Mouse (Mus musculus) ES-E14 (cell line): Measurements from ENCODE around the gene Dhx57. TPM values are rescaled to one million over a fixed set of nuclear protein-coding genes. Genes with fewer than 3 reads are reported as not detected.

Experiments used
- DNase-seq: peaks from one replicate; pipeline ENCODE4 v3.0.0-alpha.2; 2013; ENCODE audit warnings: low read depth, low spot score
- H3K27ac ChIP-seq: 2 replicates; pipeline ENCODE4 v1.5.1; 2012; ENCODE audit warnings: low read depth, mild to moderate bottlenecking, low read length, moderate library complexity, mixed read lengths; ENCODE audit not compliant: poor library complexity, insufficient read depth, severe bottlenecking
- H3K36me3 ChIP-seq: 2 replicates; pipeline ENCODE4 v1.6.1; 2012; ENCODE audit warnings: mild to moderate bottlenecking, low read length, moderate library complexity, mixed read lengths; ENCODE audit not compliant: control insufficient read depth, poor library complexity, insufficient read depth, severe bottlenecking
- H3K4me1 ChIP-seq, 2 experiments: fragments of 150-350 bp in 1 of 2; sonication (generic) in 1 of 2; 2 replicates each; pipeline ENCODE4 v1.6.1; 2012; ENCODE audit warnings: low read length in 2 of 2, mild to moderate bottlenecking in 1 of 2, mixed read lengths in 1 of 2; ENCODE audit not compliant: control insufficient read depth in 2 of 2, insufficient read depth in 2 of 2, poor library complexity in 1 of 2
- H3K4me3 ChIP-seq, 2 experiments: fragments of 150-350 bp in 1 of 2; sonication (generic) in 1 of 2; 2 replicates each; pipeline ENCODE4 v1.5.1; 2012; ENCODE audit warnings: low read length in 2 of 2, low read depth in 1 of 2, mild to moderate bottlenecking in 1 of 2, mixed read lengths in 1 of 2; ENCODE audit not compliant: insufficient read depth in 1 of 2, poor library complexity in 1 of 2, severe bottlenecking in 1 of 2
- H3K9ac ChIP-seq: 2 replicates; pipeline ENCODE4 v1.6.1; 2012; ENCODE audit warnings: low read depth, mild to moderate bottlenecking, low read length, mixed read lengths; ENCODE audit not compliant: poor library complexity, insufficient read depth, severe bottlenecking
- H3K9me3 ChIP-seq: fragments of 150-350 bp; sonication (generic); 2 replicates; pipeline ENCODE4 v1.6.1; 2012; ENCODE audit warnings: low read depth, mild to moderate bottlenecking, low read length; ENCODE audit not compliant: control insufficient read depth, insufficient read depth
- CHD2 ChIP-seq: IDR thresholded peaks from 2 replicates; pipeline ENCODE4 v1.6.1; 2014; ENCODE audit warnings: mild to moderate bottlenecking, low read depth, low read length, inconsistent platforms
- HCFC1 ChIP-seq: IDR thresholded peaks from 2 replicates; pipeline ENCODE4 v1.6.1; 2012; ENCODE audit warnings: low read length, inconsistent platforms, borderline replicate concordance; ENCODE audit not compliant: insufficient read depth
- MAFK ChIP-seq: IDR thresholded peaks from 2 replicates; pipeline ENCODE4 v1.6.1; 2014; ENCODE audit warnings: mild to moderate bottlenecking, low read depth, low read length, inconsistent platforms; ENCODE audit not compliant: insufficient read depth
- ZC3H11A ChIP-seq: IDR thresholded peaks from 2 replicates; pipeline ENCODE4 v1.6.1; 2012; ENCODE audit warnings: low read depth, mild to moderate bottlenecking, inconsistent platforms, low read length, borderline replicate concordance
- ZNF384 ChIP-seq: IDR thresholded peaks from 2 replicates; pipeline ENCODE4 v1.6.1; 2012; ENCODE audit warnings: low read depth, low read length, inconsistent platforms
- in situ Hi-C, 2 experiments: fragments of 600-800 bp; cut with MboI; formaldehyde crosslinking; loops; one replicate each; pipeline ENCODE4 v1.15.1; 2025; ENCODE audit warnings: low sequenced_read_pairs in 2 of 2, inconsistent platforms in 1 of 2; ENCODE audit not compliant: unreplicated experiment in 2 of 2
- total RNA-seq: library from RNA; depleted of rRNA; stranded (reverse); fragments of 300-350 nt; gene quantifications from 2 replicates; pipeline ENCODE4 v1.2.3, GENCODE M21; 2012

Dhx57 gene
- total RNA-seq, 1 experiment, result 13.9 TPM

DNA sequence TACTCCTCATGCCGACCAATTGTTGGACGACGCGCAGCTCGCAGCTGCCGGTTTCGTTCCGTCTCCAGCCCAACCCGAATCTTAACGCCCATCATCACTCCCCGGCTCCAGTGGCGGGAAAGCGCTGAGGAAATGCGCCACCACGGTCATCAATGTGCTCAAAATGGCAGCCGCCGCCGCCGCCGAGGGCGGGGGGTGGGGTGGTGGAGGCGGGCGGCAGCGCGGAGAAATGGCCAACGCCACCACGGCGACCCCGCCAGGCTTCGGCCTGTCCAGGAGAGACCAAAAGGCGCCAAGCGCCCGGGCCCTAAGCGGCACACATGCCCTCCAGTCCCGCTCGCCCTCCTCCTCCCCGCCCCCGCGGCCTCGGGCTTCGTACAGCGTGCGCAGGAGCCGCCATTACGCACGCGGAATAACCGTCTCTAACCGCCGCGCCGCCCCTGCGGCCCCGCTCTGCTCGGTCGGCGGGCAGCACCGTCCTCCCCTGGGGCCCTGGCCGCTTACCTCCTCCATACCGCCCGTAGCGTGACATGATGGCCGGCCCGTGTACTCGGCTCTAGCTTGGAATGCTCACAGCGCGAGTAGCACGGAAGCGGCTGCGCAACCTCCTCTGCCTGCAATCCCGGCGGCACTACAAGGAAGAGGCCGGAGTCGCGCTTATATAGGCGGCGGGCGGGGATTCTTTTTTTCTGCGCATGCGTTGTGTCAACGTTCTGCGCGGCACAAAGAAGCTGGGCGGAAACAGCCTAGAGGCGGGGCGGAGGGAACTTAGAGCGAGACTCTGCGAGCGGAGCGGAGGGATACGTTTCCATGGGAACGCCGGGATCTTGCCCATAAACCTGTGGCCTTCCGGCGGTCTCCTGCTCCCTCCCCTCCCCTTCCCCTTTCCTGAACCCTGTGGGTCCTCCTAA is 83.3 kb downstream of the Dhx57 start, which contains the start of the genes Srsf7 and Ttc39d:
Gene Srsf7 (minus strand): TSS at position 637 of the 911 bp plus-strand sequence.
Gene Ttc39d (plus strand): TSS at position 790 of the 911 bp plus-strand sequence.
- Histone ChIP-seq H3K4me3 (peak within 1 kb of the TSS; percentile 73 to 95), H3K4me1 (0 out of 4 replicates have a peak, but pooled peaks cover 0 to 3% of the 10 kb centered on the region in 2 experiments), H3K9me3 (no peaks in the 10 kb centered on the region), H3K9ac (peak within 1 kb of the TSS; percentile 98), H3K27ac (peak within 1 kb of the TSS; percentile 93), H3K36me3 (peaks cover 25% of the 10 kb centered on the region)
- DNase-seq, result peak; percentile 99
- in situ Hi-C loops, result no loop called here
- peak; percentile 70; the same call in 1 of the 2 replicates for TF ChIP-seq HCFC1
- TF ChIP-seq MAFK, result no peak
- TF ChIP-seq ZC3H11A, result no peak
- no peak for TF ChIP-seq ZNF384
- peak; percentile 68; the same call in 1 of the 2 replicates for TF ChIP-seq CHD2

- DNase-seq, result no peak
- H3K4me3 ChIP-seq, result peak overlapping the region; percentile 73 to 95
Observed at GRCm38 (mm10) chr17:80206301-80206670, 84.0 kb downstream of the Dhx57 start.

GRCm38 (mm10) chr17:80205657-80206056 is 84.6 kb downstream of the Dhx57 start:
- H3K4me3 ChIP-seq, result peak overlapping the region; percentile 73 to 95
- TF ChIP-seq CHD2 (no peak), ZNF384 (no peak), MAFK (no peak), ZC3H11A (no peak), HCFC1 (no peak)
- H3K27ac ChIP-seq, result no peak overlapping the region
- in situ Hi-C loops, result no loop called here
- peak overlapping the region; percentile 98; the same call in 1 of the 2 replicates for H3K9ac ChIP-seq
- DNase-seq, result no peak
- H3K36me3 ChIP-seq, result peaks cover 25% of the 10 kb centered on the region
- H3K4me1 ChIP-seq, result 0 out of 4 replicates have a peak, but pooled peaks cover 0 to 3% of the 10 kb centered on the region in 2 experiments
- H3K9me3 ChIP-seq, result no peaks in the 10 kb centered on the region

More at GRCm38 (mm10) chr17:80206301-80206670, 84.0 kb downstream of the Dhx57 start:
- peak overlapping the region; percentile 93 for H3K27ac ChIP-seq
- no peak for TF ChIP-seq HCFC1
- no peak for TF ChIP-seq ZC3H11A
- 0 out of 2 replicates have a peak, but pooled peaks have one; percentile 32 for TF ChIP-seq ZNF384
- TF ChIP-seq MAFK, result no peak
- TF ChIP-seq CHD2, result no peak
- H3K36me3 ChIP-seq, result peaks cover 25% of the 10 kb centered on the region
- H3K4me1 ChIP-seq, result 0 out of 4 replicates have a peak, but pooled peaks cover 0 to 3% of the 10 kb centered on the region in 2 experiments
- H3K9me3 ChIP-seq, result no peaks in the 10 kb centered on the region
- in situ Hi-C loops, result no loop called here
- H3K9ac ChIP-seq, result peak overlapping the region; percentile 98

GRCm38 (mm10) chr17:80199160-80199778 is 91.0 kb downstream of the Dhx57 start:
- peaks cover 15% of the 10 kb centered on the region for H3K36me3 ChIP-seq
- TF ChIP-seq CHD2, result no peak; the same call in 1 of the 2 replicates
- no peak for TF ChIP-seq MAFK
- no peak for TF ChIP-seq HCFC1
- no peak for TF ChIP-seq ZNF384
- no peak for TF ChIP-seq ZC3H11A
- H3K4me3 ChIP-seq, result no peak overlapping the region
- no peak overlapping the region for H3K27ac ChIP-seq
- H3K9ac ChIP-seq, result no peak overlapping the region
- no peak for DNase-seq
- H3K4me1 ChIP-seq, result no peaks in the 10 kb centered on the region
- no peaks in the 10 kb centered on the region for H3K9me3 ChIP-seq
- in situ Hi-C loops, result no loop called here
